Mouse (Mus musculus): ENCODE results near the gene Elavl4.

Elavl4 gene

DNA sequence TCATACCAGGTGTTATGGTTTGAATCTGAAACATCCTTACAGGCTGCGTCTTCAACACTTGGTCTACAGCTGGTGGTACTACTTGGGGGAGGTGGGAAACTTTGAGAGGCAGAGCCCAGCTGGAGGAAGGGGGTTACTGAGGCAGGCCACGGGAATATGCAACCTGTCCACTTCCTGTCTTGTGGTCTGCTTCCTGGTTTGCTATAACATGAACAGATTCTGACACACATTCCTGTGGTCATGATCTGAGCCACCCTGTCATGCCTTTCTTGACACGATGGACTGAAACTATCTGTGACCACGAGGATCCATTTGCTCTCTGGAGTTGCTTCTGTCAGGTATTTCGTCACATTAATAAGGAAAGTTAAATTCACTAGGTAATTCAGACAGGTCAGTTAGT, 179.7 kb downstream of the Elavl4 start:
- DNase-seq (ENCODE audit: low spot score in 2 of 2), result no peak

DNA sequence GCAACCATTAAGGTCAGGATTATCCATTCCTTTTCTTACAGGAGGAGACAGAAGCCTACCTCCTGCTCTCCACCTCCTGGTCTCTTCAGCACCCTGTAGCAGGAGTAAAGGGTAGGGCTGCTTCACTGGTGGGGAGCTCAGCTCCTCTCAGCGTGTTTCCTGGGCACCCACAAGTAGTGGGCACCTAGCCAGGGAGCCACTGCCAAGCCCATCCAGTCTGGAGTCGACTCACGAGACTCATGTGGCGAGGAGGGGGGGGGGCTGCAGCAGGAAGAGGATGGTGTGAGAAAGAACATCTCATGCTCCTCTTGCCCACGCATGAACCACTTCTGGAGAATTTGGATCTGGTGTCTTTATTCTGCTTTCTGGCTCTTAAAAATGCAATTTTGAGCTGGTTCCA, 186.5 kb downstream of the Elavl4 start:
- peak; percentile 18 to 46 for DNase-seq (ENCODE audit: low spot score in 2 of 2)

DNA sequence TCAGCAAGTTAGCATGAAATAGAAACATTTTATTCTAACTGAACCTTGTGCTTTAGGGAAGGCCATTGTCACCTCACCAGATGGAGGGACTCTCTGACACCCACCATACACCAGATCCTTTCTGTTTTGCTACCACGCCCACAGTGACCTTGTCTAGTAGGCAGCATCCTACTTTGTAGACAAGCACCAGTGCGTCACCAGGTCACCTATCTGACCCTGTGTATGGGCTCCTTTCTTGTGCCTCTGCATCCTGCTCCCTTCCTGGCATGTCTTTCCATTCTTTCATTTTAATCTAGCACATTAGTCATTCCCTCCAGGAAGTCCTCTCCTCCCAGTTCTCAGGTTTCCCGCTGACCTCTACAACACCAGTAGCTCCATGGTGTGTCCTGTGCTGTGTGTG, 190.1 kb downstream of the Elavl4 start:
- DNase-seq (ENCODE audit: low spot score in 2 of 2), result no peak

DNA sequence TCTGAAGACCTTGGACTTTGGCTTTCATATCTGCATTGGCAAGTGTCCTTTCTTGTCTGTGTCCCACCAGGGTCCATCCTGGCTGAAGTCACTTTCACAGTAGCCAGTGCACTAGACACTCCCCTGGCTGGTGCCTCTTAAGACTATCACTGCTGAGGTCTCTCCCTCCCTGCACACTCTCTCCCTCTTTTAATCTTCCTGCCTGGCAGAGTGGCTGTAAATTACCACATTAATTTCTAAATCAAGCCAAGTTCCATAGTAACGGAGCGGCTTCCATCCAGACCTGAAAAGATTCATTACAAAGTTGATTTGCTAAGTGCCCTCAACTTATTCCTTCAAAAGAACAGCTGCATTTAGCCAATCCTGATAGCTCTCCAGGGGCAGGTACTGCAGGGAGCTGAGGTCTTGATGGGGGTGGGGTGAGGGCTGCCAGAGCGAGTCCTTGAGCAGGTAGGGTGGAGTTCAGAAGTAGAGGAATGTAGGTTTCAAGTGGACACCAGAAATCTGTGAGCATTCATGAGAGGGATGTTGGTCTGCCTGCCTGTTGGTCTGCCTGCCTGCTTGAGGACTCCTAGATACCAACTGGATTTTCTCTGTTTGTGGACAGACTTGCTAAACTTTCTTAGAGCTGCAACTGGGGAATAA, 194.1 kb downstream of the Elavl4 start:
- DNase-seq (ENCODE audit: low spot score in 2 of 2), result no peak

DNA sequence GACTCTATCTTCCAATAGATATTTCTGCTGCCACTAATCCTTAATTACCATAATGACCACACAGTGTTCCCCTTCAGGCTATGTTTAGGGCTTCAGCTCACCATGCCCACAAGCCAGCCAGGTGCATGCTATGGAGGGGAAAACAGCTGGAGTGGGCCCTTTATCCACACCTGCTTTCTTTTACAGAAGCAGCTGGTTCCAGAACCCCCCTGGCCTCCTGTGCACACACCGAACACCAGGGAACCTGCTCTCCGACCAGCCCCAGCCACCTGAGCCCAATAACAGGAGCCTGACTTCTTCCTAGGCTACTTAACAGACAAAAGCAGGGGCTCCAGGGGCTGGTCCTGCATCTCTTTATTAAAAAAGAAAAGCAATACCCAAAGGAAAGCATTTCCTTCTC, 195.8 kb downstream of the Elavl4 start:
- DNase-seq (ENCODE audit: low spot score in 2 of 2), result no peak
